Mouse (Mus musculus): Measurements from ENCODE around the gene Apod. TPM values are rescaled to one million over a fixed set of nuclear protein-coding genes. Genes with fewer than 3 reads are reported as not detected.
A peak's percentile ranks its signal among the peaks of the same experiment; 100 is the strongest.
"Not testable (repeated sequence)": the region's sequence is repeated elsewhere in the genome, so short reads cannot be mapped to it uniquely, and the experiment has no call there.

Apod gene
- polyA plus RNA-seq, 1 experiment from 2014 or later: 0.27 TPM

GRCm38 (mm10) chr16:31342556-31342955 is 27.9 kb upstream of the Apod start:
- H3K9ac ChIP-seq: no peak overlapping the region; the same call in 1 of the 2 replicates
- peaks cover 15% of the 10 kb centered on the region for H3K4me1 ChIP-seq (replicated peaks)
- no peaks in the 10 kb centered on the region for H3K27me3 ChIP-seq (replicated peaks)
- H3K9me3 ChIP-seq (replicated peaks): no peaks in the 10 kb centered on the region
- no peak overlapping the region for H3K4me3 ChIP-seq
- 29% methylated on average over 5 of the region's 5 CpGs for WGBS
- no peaks in the 10 kb centered on the region for H3K36me3 ChIP-seq
- H3K4me2 ChIP-seq: no peak overlapping the region
- ATAC-seq (ENCODE audit: insufficient number of reproducible peaks, low FRiP score): no peak
- no peak overlapping the region for H3K27ac ChIP-seq (ENCODE audit: poor library complexity, severe bottlenecking)

GRCm38 (mm10) chr16:31339332-31339731 is 24.7 kb upstream of the Apod start:
- H3K36me3 ChIP-seq: no peaks in the 10 kb centered on the region
- no peak overlapping the region for H3K9ac ChIP-seq
- no peaks in the 10 kb centered on the region for H3K9me3 ChIP-seq (replicated peaks)
- no peak overlapping the region for H3K27ac ChIP-seq (ENCODE audit: poor library complexity, severe bottlenecking)
- ATAC-seq (ENCODE audit: insufficient number of reproducible peaks, low FRiP score): no peak
- 34% methylated on average over 5 of the region's 5 CpGs for WGBS
- no peak overlapping the region for H3K4me3 ChIP-seq
- peaks cover 14% of the 10 kb centered on the region for H3K4me1 ChIP-seq (replicated peaks)
- H3K4me2 ChIP-seq: no peak overlapping the region
- no peaks in the 10 kb centered on the region for H3K27me3 ChIP-seq (replicated peaks)

GRCm38 (mm10) chr16:31337956-31338355 is 23.3 kb upstream of the Apod start:
- no peak overlapping the region for H3K9ac ChIP-seq

GRCm38 (mm10) chr16:31334796-31335195 is 20.2 kb upstream of the Apod start:
- no peaks in the 10 kb centered on the region for H3K36me3 ChIP-seq
- peaks cover 10% of the 10 kb centered on the region for H3K4me1 ChIP-seq (replicated peaks)
- H3K9me3 ChIP-seq (replicated peaks): no peaks in the 10 kb centered on the region
- no peak overlapping the region for H3K4me2 ChIP-seq
- H3K27me3 ChIP-seq (replicated peaks): no peaks in the 10 kb centered on the region
- H3K9ac ChIP-seq: no peak overlapping the region
- no peak overlapping the region for H3K4me3 ChIP-seq
- no peak for ATAC-seq (ENCODE audit: insufficient number of reproducible peaks, low FRiP score)
- WGBS: 44% methylated on average over 5 of the region's 5 CpGs
- H3K27ac ChIP-seq (ENCODE audit: poor library complexity, severe bottlenecking): no peak overlapping the region

More at GRCm38 (mm10) chr16:31337956-31338355, 23.3 kb upstream of the Apod start:
- H3K36me3 ChIP-seq: no peaks in the 10 kb centered on the region
- H3K4me1 ChIP-seq (replicated peaks): peaks cover 14% of the 10 kb centered on the region
- 45% methylated on average over 3 of the region's 3 CpGs for WGBS
- no peak overlapping the region for H3K4me2 ChIP-seq
- no peak overlapping the region for H3K27ac ChIP-seq (ENCODE audit: poor library complexity, severe bottlenecking)
- no peaks in the 10 kb centered on the region for H3K27me3 ChIP-seq (replicated peaks)
- H3K4me3 ChIP-seq: no peak overlapping the region
- ATAC-seq (ENCODE audit: insufficient number of reproducible peaks, low FRiP score): no peak
- H3K9me3 ChIP-seq (replicated peaks): no peaks in the 10 kb centered on the region

- Histone ChIP-seq H3K4me1 (replicated peaks) (0 out of 2 replicates have a peak, but pooled peaks cover 2% of the 10 kb centered on the region), H3K9me3 (replicated peaks) (no peaks in the 10 kb centered on the region), H3K36me3 (no peaks in the 10 kb centered on the region), H3K27ac (ENCODE audit: poor library complexity, severe bottlenecking) (no peak overlapping the region), H3K9ac (no peak overlapping the region), H3K4me3 (no peak overlapping the region), H3K4me2 (no peak overlapping the region), H3K27me3 (replicated peaks) (no peaks in the 10 kb centered on the region)
- no peak for ATAC-seq (ENCODE audit: insufficient number of reproducible peaks, low FRiP score)
These were observed 18.0 kb upstream of the Apod start for GRCm38 (mm10) chr16:31332586-31332985.

- not testable (repeated sequence) for H3K27me3 ChIP-seq (replicated peaks); H3K4me1 ChIP-seq (replicated peaks); ATAC-seq (ENCODE audit: insufficient number of reproducible peaks, low FRiP score); H3K4me2 ChIP-seq; H3K9ac ChIP-seq; H3K27ac ChIP-seq (ENCODE audit: poor library complexity, severe bottlenecking); H3K36me3 ChIP-seq; H3K9me3 ChIP-seq (replicated peaks); H3K4me3 ChIP-seq
- WGBS: 77% methylated on average over 6 of the region's 6 CpGs
These were observed 16.4 kb upstream of the Apod start for GRCm38 (mm10) chr16:31330970-31331369.

- Histone ChIP-seq H3K36me3 (no peaks in the 10 kb centered on the region), H3K4me3 (no peak overlapping the region), H3K9ac (no peak overlapping the region), H3K27me3 (replicated peaks) (no peaks in the 10 kb centered on the region), H3K4me2 (no peak overlapping the region), H3K9me3 (replicated peaks) (no peaks in the 10 kb centered on the region), H3K4me1 (replicated peaks) (peaks cover 7% of the 10 kb centered on the region; the same call in 1 of the 2 replicates), H3K27ac (ENCODE audit: poor library complexity, severe bottlenecking) (no peak overlapping the region)
- ATAC-seq (ENCODE audit: insufficient number of reproducible peaks, low FRiP score): no peak
- 51% methylated on average over 2 of the region's 2 CpGs for WGBS
These were observed 15.1 kb upstream of the Apod start for GRCm38 (mm10) chr16:31329668-31330067.

- Histone ChIP-seq H3K9me3 (replicated peaks) (no peaks in the 10 kb centered on the region), H3K27ac (ENCODE audit: poor library complexity, severe bottlenecking) (no peak overlapping the region), H3K4me2 (no peak overlapping the region), H3K27me3 (replicated peaks) (no peaks in the 10 kb centered on the region), H3K4me3 (no peak overlapping the region), H3K36me3 (no peaks in the 10 kb centered on the region), H3K9ac (no peak overlapping the region), H3K4me1 (replicated peaks) (peaks cover 7% of the 10 kb centered on the region; the same call in 1 of the 2 replicates)
- ATAC-seq (ENCODE audit: insufficient number of reproducible peaks, low FRiP score): no peak
- WGBS: 73% methylated on average over 2 of the region's 2 CpGs
These were observed 13.3 kb upstream of the Apod start for GRCm38 (mm10) chr16:31327891-31328290.

GRCm38 (mm10) chr16:31327430-31327829 is 12.8 kb upstream of the Apod start:
- no peak overlapping the region for H3K9ac ChIP-seq
- H3K9me3 ChIP-seq (replicated peaks): no peaks in the 10 kb centered on the region
- no peak overlapping the region for H3K4me3 ChIP-seq
- H3K4me2 ChIP-seq: no peak overlapping the region
- 68% methylated on average over 8 of the region's 8 CpGs for WGBS
- no peaks in the 10 kb centered on the region for H3K27me3 ChIP-seq (replicated peaks)
- peak overlapping the region; percentile 37; the same call in 1 of the 2 replicates for H3K27ac ChIP-seq (ENCODE audit: poor library complexity, severe bottlenecking)
- ATAC-seq (ENCODE audit: insufficient number of reproducible peaks, low FRiP score): no peak
- H3K36me3 ChIP-seq: no peaks in the 10 kb centered on the region
- peaks cover 7% of the 10 kb centered on the region; the same call in 1 of the 2 replicates for H3K4me1 ChIP-seq (replicated peaks)

GRCm38 (mm10) chr16:31326679-31327078 is 12.1 kb upstream of the Apod start:
- H3K9me3 ChIP-seq (replicated peaks): no peaks in the 10 kb centered on the region
- no peak overlapping the region for H3K4me3 ChIP-seq
- H3K4me2 ChIP-seq: no peak overlapping the region
- 0 out of 2 replicates have a peak overlapping the region, but pooled peaks have one; percentile 37 for H3K27ac ChIP-seq (ENCODE audit: poor library complexity, severe bottlenecking)
- no peaks in the 10 kb centered on the region for H3K27me3 ChIP-seq (replicated peaks)
- no peaks in the 10 kb centered on the region for H3K36me3 ChIP-seq
- no peak overlapping the region for H3K9ac ChIP-seq
- H3K4me1 ChIP-seq (replicated peaks): peaks cover 7% of the 10 kb centered on the region; the same call in 1 of the 2 replicates
- ATAC-seq (ENCODE audit: insufficient number of reproducible peaks, low FRiP score): peak; percentile 36; the same call in 1 of the 2 replicates
- 47% methylated on average over 8 of the region's 8 CpGs for WGBS

- Histone ChIP-seq H3K4me1 (replicated peaks) (peaks cover 7% of the 10 kb centered on the region; the same call in 1 of the 2 replicates), H3K36me3 (no peaks in the 10 kb centered on the region), H3K9ac (no peak overlapping the region), H3K4me3 (no peak overlapping the region), H3K27ac (ENCODE audit: poor library complexity, severe bottlenecking) (no peak overlapping the region), H3K27me3 (replicated peaks) (no peaks in the 10 kb centered on the region), H3K4me2 (no peak overlapping the region), H3K9me3 (replicated peaks) (no peaks in the 10 kb centered on the region)
- ATAC-seq (ENCODE audit: insufficient number of reproducible peaks, low FRiP score): 0 out of 2 replicates have a peak, but pooled peaks have one; percentile 36
- WGBS: 57% methylated on average over 5 of the region's 5 CpGs
These were observed 11.4 kb upstream of the Apod start for GRCm38 (mm10) chr16:31325966-31326365.

GRCm38 (mm10) chr16:31325120-31325519 is 10.5 kb upstream of the Apod start:
- Histone ChIP-seq H3K9me3 (replicated peaks) (no peaks in the 10 kb centered on the region), H3K4me3 (no peak overlapping the region), H3K4me1 (replicated peaks) (peaks cover 7% of the 10 kb centered on the region; the same call in 1 of the 2 replicates), H3K27ac (ENCODE audit: poor library complexity, severe bottlenecking) (no peak overlapping the region), H3K27me3 (replicated peaks) (no peaks in the 10 kb centered on the region), H3K36me3 (no peaks in the 10 kb centered on the region), H3K4me2 (no peak overlapping the region), H3K9ac (no peak overlapping the region)
- WGBS: 91% methylated on average over 14 of the region's 14 CpGs
- no peak for ATAC-seq (ENCODE audit: insufficient number of reproducible peaks, low FRiP score)
